Mouse (Mus musculus) CH12.LX (cell line): ENCODE measurements around the gene Plscr2. TPM values are rescaled to one million over a fixed set of nuclear protein-coding genes. Genes with fewer than 3 reads are reported as not detected.
A peak's percentile ranks its signal among the peaks of the same experiment; 100 is the strongest.
"Not testable (repeated sequence)": the region's sequence is repeated elsewhere in the genome, so short reads cannot be mapped to it uniquely, and the experiment has no call there.

Experiments
- DNase-seq: peaks from one replicate; pipeline ENCODE4 v3.0.0-alpha.2; 2013; ENCODE audit errors: extremely low read depth
- H3K27ac ChIP-seq: 2 replicates; pipeline ENCODE4 v1.5.1; 2012; ENCODE audit warnings: low read depth, mild to moderate bottlenecking, control low read depth, moderate library complexity; ENCODE audit not compliant: insufficient read depth
- H3K27me3 ChIP-seq: replicated peaks from 2 replicates; pipeline ENCODE3; 2012; ENCODE audit warnings: inconsistent platforms
- H3K36me3 ChIP-seq, 2 experiments: replicated peaks in 1 of 2; 2 replicates each; pipeline versions ENCODE3 to v1.6.1; 2012; ENCODE audit warnings: inconsistent platforms in 1 of 2, low read length in 1 of 2, mild to moderate bottlenecking in 1 of 2, mixed read lengths in 1 of 2, moderate library complexity in 1 of 2; ENCODE audit not compliant: control insufficient read depth in 1 of 2, insufficient read depth in 1 of 2
- H3K4me1 ChIP-seq, 2 experiments: 2 replicates each; pipeline ENCODE4 v1.6.1; 2012; ENCODE audit warnings: inconsistent platforms in 1 of 2, moderate library complexity in 1 of 2; ENCODE audit not compliant: insufficient read depth in 2 of 2, control insufficient read depth in 1 of 2
- H3K4me2 ChIP-seq: 2 replicates; pipeline ENCODE4 v1.6.1; 2012; ENCODE audit warnings: low read depth, mild to moderate bottlenecking, control low read depth; ENCODE audit not compliant: poor library complexity, insufficient read depth, severe bottlenecking
- H3K4me3 ChIP-seq, 3 experiments: fragments of 150-350 bp in 1 of 3; sonication (generic) in 1 of 3; replicated peaks in 1 of 3; 2 replicates each; pipeline versions ENCODE3 to v1.5.1; 2011 to 2012; ENCODE audit warnings: low read depth in 2 of 3, low read length in 2 of 3, mild to moderate bottlenecking in 2 of 3, moderate library complexity in 2 of 3, control low read depth in 1 of 3, improper control_type of control experiment in 1 of 3, inconsistent platforms in 1 of 3, mixed read lengths in 1 of 3; ENCODE audit not compliant: poor library complexity in 1 of 3
- H3K79me2 ChIP-seq: replicated peaks from 2 replicates; pipeline ENCODE4 v1.6.1; 2012; ENCODE audit warnings: mild to moderate bottlenecking, moderate library complexity; ENCODE audit not compliant: control insufficient read depth, poor library complexity, insufficient read depth, severe bottlenecking; ENCODE audit errors: extremely low read depth
- H3K9ac ChIP-seq: 2 replicates; pipeline ENCODE4 v1.6.1; 2012; ENCODE audit warnings: low read depth, mild to moderate bottlenecking, control low read depth, moderate library complexity; ENCODE audit not compliant: insufficient read depth
- H3K9me3 ChIP-seq: replicated peaks from 2 replicates; pipeline ENCODE3; 2012; ENCODE audit warnings: low read length, inconsistent platforms, mixed read lengths
- CHD2 ChIP-seq: IDR thresholded peaks from 2 replicates; pipeline ENCODE4 v1.6.1; 2011; ENCODE audit warnings: low read length, improper control_type of control experiment
- CTCF ChIP-seq, 2 experiments: IDR thresholded peaks in 1 of 2; conservative IDR thresholded peaks in 1 of 2; 2 replicates each; pipeline ENCODE4 v1.5.1; 2011 to 2012; ENCODE audit warnings: low read depth in 2 of 2, low read length in 2 of 2, improper control_type of control experiment in 1 of 2, inconsistent platforms in 1 of 2, mild to moderate bottlenecking in 1 of 2, moderate library complexity in 1 of 2
- GABPA ChIP-seq: IDR thresholded peaks from 2 replicates; pipeline ENCODE4 v1.6.1; 2012; ENCODE audit warnings: low read depth, low read length, improper control_type of control experiment, inconsistent platforms; ENCODE audit not compliant: insufficient replicate concordance
- HCFC1 ChIP-seq: IDR thresholded peaks from 2 replicates; pipeline ENCODE4 v1.6.1; 2012; ENCODE audit warnings: low read depth, mild to moderate bottlenecking, inconsistent platforms, low read length, improper control_type of control experiment
- MAZ ChIP-seq: IDR thresholded peaks from 2 replicates; pipeline ENCODE4 v1.6.1; 2012; ENCODE audit warnings: low read depth, mild to moderate bottlenecking, inconsistent platforms, low read length, improper control_type of control experiment, moderate library complexity
- MEF2A ChIP-seq: IDR thresholded peaks from 2 replicates; pipeline ENCODE4 v1.6.1; 2014; ENCODE audit warnings: low read depth, mild to moderate bottlenecking, inconsistent platforms, low read length, improper control_type of control experiment, borderline replicate concordance
- MXI1 ChIP-seq: IDR thresholded peaks from 2 replicates; pipeline ENCODE4 v1.6.1; 2011; ENCODE audit warnings: mild to moderate bottlenecking, low read depth, low read length, improper control_type of control experiment
- NELFE ChIP-seq: IDR thresholded peaks from 2 replicates; pipeline ENCODE4 v1.6.1; 2011; ENCODE audit warnings: low read depth, low read length, improper control_type of control experiment
- NRF1 ChIP-seq: IDR thresholded peaks from 2 replicates; pipeline ENCODE4 v1.6.1; 2014; ENCODE audit warnings: low read depth, mild to moderate bottlenecking, inconsistent platforms, low read length, improper control_type of control experiment, moderate library complexity
- PAX5 ChIP-seq: IDR thresholded peaks from 2 replicates; pipeline ENCODE4 v1.6.1; 2012; ENCODE audit warnings: low read length, inconsistent platforms, mixed read lengths
- POLR2AphosphoS2 ChIP-seq: IDR thresholded peaks from 2 replicates; pipeline ENCODE4 v1.6.1; 2011; ENCODE audit warnings: low read depth, low read length, improper control_type of control experiment
- RAD21 ChIP-seq: IDR thresholded peaks from 2 replicates; pipeline ENCODE4 v1.6.1; 2011; ENCODE audit warnings: low read depth, mild to moderate bottlenecking, low read length, improper control_type of control experiment, moderate library complexity
- TCF12 ChIP-seq: IDR thresholded peaks from 2 replicates; pipeline ENCODE4 v1.6.1; 2014; ENCODE audit warnings: low read depth, mild to moderate bottlenecking, inconsistent platforms, low read length, improper control_type of control experiment
- UBTF ChIP-seq: IDR thresholded peaks from 2 replicates; pipeline ENCODE4 v1.6.1; 2012; ENCODE audit warnings: low read depth, mild to moderate bottlenecking, inconsistent platforms, low read length, improper control_type of control experiment, moderate library complexity
- USF1 ChIP-seq: IDR thresholded peaks from 2 replicates; pipeline ENCODE4 v1.6.1; 2014; ENCODE audit warnings: low read depth, mild to moderate bottlenecking, inconsistent platforms, low read length, improper control_type of control experiment
- ZC3H11A ChIP-seq: IDR thresholded peaks from 2 replicates; pipeline ENCODE4 v1.6.1; 2012; ENCODE audit warnings: low read depth, mild to moderate bottlenecking, inconsistent platforms, low read length, improper control_type of control experiment
- ZKSCAN1 ChIP-seq: IDR thresholded peaks from 2 replicates; pipeline ENCODE4 v1.6.1; 2012; ENCODE audit warnings: low read depth, inconsistent platforms, low read length, improper control_type of control experiment, borderline replicate concordance
- dilution Hi-C: fragments of 300-500 bp; cut with MboI; formaldehyde crosslinking; loops from 2 replicates; pipeline ENCODE4 v1.14.3; 2020; ENCODE audit warnings: low sequenced_read_pairs; ENCODE audit not compliant: extremely low pct_unique_long_range_greater_than_20kb, extremely low pct_ligation_motif_present
- in situ Hi-C: fragments of 300-500 bp; cut with MboI; formaldehyde crosslinking; loops from 3 replicates; pipeline ENCODE4 v1.14.3; 2019; ENCODE audit warnings: low sequenced_read_pairs, low pct_ligation_motif_present, low pct_unique_long_range_greater_than_20kb, mixed read lengths
- polyA plus RNA-seq: library from polyadenylated mRNA; unstranded; fragments of >175 nt; gene quantifications from 2 replicates; pipeline ENCODE4 v1.2.1, GENCODE M21; 2012; ENCODE audit warnings: low read depth; ENCODE audit not compliant: insufficient read length
- total RNA-seq, 2 experiments: library from RNA; depleted of rRNA; stranded (reverse); fragments of 300-350 nt in 1 of 2; fragments of >200 nt in 1 of 2; gene quantifications; 2 replicates each; pipeline ENCODE4 v1.2.3; 2012 to 2014

The Plscr2 gene
- total and polyA plus RNA-seq, 3 experiments, result 0.91 to 1.4 (median 0.95) TPM

DNA sequence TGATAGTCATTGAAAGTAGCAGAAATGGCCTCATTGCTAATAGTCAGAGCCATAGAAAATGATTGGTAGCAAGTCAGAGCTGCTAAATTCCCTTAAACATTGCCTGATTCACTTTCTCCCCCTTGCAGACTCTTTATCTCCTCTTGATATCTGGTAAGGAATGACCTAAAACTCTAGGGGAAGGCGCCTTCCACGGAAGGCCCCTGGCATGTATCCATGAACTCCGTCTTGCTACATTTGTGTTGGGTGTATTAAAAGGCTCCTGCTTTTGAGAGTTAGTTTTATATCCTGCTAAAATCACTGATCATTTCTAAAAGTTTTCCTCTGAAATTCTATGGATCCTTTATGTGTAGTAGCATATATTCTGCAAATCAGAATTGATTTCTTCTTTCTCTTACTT lies 41.4 kb downstream of the Plscr2 start:
- no peaks in the 10 kb centered on the region for H3K79me2 ChIP-seq
- H3K4me3 ChIP-seq, result no peak overlapping the region
- no peak overlapping the region for H3K9ac ChIP-seq
- no peaks in the 10 kb centered on the region; a peak in 1 of 4 replicates for H3K4me1 ChIP-seq
- H3K9me3 ChIP-seq, result no peaks in the 10 kb centered on the region
- H3K36me3 ChIP-seq, result no peaks in the 10 kb centered on the region
- no peak for DNase-seq
- H3K4me2 ChIP-seq, result no peak overlapping the region
- in situ Hi-C loops, result no loop called here
- H3K27me3 ChIP-seq, result no peaks in the 10 kb centered on the region
- TF ChIP-seq CTCF (conservative IDR thresholded peaks at IDR 0.05 in 1 of 2, IDR thresholded peaks at IDR 0.05 in 1 of 2; ENCODE audit: low read depth in 2 of 2, low read length in 2 of 2) (no peak), HCFC1 (no peak), CHD2 (no peak), RAD21 (no peak), GABPA (no peak), POLR2AphosphoS2 (no peak)
- no peak overlapping the region for H3K27ac ChIP-seq
- dilution Hi-C loops, result no loop called here

DNA sequence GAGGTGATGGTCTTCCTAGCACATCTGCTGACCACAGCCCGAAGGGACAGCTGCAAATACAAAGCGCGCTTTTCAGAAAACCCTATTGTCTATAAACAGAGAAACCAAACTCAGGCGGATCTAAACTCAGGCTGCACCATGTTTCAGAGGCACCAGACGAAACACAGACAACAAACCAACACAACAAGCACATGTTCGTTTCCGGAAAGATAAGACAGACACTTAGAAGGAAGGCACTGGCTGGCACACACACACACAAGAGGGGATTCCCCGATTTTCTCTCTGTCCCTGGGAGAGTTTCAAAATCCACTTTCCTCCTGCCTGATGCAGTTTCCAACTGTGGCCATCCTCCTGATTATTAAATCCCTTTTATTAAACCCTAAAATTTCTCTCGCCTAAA lies 50.5 kb downstream of the Plscr2 start:
- H3K4me2 ChIP-seq, result peak overlapping the region; percentile 51
- in situ Hi-C loops, H3K4me3 ChIP-seq, H3K9ac ChIP-seq, dilution Hi-C loops, H3K36me3 ChIP-seq, H3K79me2 ChIP-seq, H3K27ac ChIP-seq, H3K27me3 ChIP-seq, H3K4me1 ChIP-seq, H3K9me3 ChIP-seq: not testable (repeated sequence)
- DNase-seq, result peak; percentile 12

DNA sequence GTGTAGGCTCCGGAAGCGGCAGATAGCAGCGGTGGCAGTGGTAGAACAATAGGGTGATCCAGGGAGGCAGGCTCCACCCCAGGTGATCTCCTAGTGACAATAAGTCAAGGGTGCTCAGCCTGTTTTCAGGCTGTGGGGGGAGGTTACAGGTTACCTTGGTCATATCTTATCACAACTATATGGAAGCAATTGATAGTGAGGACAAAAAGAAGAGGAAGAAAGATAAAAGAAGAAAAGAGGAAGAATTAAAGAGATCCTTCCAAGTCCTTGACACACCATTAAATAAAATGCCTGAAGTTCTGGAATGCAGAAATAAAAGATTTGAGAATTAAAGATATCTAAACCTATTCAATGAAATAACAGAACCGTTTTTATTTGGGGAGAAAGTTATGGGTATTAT lies 51.4 kb downstream of the Plscr2 start:
- H3K79me2 ChIP-seq, result no peaks in the 10 kb centered on the region
- no peaks in the 10 kb centered on the region for H3K36me3 ChIP-seq
- H3K4me2 ChIP-seq, result no peak overlapping the region
- DNase-seq, result no peak
- H3K27ac ChIP-seq, result no peak overlapping the region
- H3K4me1 ChIP-seq, result peaks cover 0 to 8% of the 10 kb centered on the region in 2 experiments; a peak in 2 of 4 replicates
- no peaks in the 10 kb centered on the region for H3K9me3 ChIP-seq
- no peak overlapping the region for H3K4me3 ChIP-seq
- no peak overlapping the region for H3K9ac ChIP-seq
- TF ChIP-seq TCF12 (no peak), ZKSCAN1 (no peak), NRF1 (no peak), ZC3H11A (no peak), MXI1 (no peak), MAZ (no peak), USF1 (no peak), UBTF (no peak), PAX5 (no peak), MEF2A (no peak), CTCF (conservative IDR thresholded peaks at IDR 0.05 in 1 of 2, IDR thresholded peaks at IDR 0.05 in 1 of 2; ENCODE audit: low read depth in 2 of 2, low read length in 2 of 2) (no peak), NELFE (no peak)
- in situ Hi-C loops, result no loop called here
- H3K27me3 ChIP-seq, result no peaks in the 10 kb centered on the region
- dilution Hi-C loops, result no loop called here
